Mouse (Mus musculus): ENCODE data around the gene Csk.

The Csk gene

DNA sequence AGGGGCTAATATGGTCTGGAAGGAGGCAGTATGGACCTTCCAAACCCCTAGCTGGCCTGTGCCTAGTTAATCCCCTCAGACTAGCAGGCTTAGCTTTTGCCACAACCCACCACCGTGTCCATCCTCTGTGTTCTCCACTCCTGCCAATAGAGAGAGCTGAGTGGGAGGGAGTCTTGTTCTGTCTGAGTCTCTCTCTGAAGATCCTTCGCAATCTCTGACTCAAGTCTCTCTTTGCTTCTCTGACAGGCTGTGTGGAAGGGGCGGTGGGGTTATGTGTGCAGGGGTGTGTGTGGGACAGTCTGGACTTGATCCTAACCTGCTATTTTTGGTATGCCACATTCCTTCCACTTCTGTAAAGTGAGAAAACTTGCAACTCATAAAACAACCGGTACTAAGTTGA is 48.6 kb downstream of the Csk start:
- no peak for DNase-seq (ENCODE audit: low spot score)

DNA sequence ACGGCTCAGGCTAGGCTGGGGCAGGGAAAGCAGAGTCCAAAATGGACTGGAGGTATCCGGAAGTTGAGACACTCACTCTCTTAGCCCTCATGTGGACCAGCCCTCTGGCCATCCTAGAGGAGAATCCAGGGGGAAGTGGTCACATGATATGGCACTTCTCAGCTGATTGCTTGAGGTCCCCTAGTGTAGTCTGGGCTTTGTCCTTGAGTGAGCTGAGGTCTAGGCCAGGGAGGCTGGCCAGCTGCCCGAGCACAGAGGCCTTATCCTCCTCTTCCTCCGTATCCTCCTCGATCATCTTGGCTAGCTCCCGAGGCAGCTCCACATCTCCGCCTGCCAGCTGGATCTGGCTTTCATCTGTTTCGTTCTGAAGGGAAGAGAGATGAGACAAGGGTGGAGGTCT is 51.3 kb downstream of the Csk start:
- peak; percentile 58 for DNase-seq (ENCODE audit: low spot score)

DNA sequence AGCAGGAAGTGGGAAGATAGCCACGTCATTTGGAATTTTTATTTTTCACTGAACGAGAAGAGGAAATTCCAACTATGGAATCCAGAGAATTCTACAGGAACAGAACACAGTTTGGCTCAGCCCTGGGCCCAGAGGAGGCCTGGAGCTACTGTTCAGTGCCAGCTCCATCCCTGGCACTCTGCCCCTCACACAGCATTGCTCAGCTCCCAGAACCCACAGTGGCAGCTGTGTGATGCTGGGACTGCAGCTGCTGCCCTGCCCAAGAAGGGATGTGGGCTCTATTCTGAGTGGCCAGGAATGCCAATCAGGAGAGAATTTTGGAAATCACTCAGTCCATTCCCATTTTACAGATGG is 52.1 kb downstream of the Csk start:
- DNase-seq (ENCODE audit: low spot score): peak; percentile 32

DNA sequence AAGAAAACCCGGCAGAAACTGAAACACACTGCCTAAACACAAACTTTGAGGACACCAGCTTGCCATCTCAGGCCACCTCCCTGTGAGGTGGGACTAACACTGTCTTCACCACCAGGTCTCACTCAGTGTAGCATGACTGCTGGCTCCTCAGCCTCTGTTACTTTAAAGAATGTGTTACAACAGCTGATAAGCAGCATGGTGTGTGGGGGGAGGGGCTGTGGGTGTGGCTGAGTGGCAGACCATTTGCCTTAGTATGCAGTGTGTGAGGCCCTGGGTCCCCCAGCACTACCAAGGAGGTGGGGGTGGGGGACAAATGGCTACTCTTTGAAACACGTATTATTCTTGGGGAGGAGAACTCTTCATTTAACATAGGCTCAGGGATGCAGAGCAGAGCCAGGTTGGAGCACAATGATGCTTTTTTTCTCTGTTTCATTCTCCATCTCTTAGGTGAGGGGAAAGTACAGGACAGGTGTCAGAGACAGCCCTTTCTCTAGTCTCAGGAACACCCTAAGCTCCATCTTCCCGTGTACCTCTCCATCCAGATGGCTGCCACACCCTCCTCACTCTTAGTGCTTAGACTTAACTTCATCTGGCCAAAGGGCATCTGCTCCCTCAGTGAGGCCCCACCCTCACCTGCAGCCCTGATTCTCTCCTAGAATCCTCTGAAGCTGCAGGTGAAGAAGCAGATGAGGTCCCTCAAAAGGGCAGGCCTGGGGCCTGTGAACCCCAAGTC is 52.6 kb downstream of the Csk start:
- DNase-seq (ENCODE audit: low spot score): no peak

DNA sequence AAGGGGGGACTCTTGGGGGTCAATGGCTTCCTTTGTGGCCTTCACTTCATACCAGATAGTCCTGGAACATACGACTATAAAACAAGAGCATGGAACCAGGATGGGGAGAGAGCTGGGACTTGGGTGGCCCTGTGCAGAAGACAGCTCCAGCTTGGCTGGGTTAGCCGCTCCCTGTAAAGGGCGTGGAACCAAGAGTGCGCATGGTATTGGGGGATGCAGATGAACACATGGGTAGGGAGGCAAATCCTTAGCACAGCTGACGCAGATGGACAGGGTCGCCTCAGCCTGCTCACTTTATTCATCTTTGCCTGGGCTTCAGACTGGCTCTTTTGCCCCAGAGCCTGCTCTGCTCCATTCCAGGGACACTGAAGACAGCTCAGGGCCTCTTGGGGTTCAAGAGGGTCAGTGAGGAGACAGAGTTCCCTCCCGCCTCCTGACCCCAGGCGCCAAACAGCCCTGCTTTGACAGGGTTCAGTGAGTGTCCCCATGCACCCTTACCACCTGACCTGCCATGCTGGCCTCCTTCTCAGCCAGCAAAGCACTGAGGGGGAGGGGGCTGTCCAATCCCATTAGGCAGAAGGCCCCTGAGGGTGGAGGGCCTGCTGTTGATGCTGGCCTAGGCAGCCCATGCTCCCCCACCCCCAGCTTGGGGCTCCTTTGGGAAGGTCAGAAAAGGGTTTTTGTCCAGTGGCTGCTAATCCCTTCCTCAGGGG is 54.4 kb downstream of the Csk start:
- DNase-seq (ENCODE audit: low spot score): no peak

DNA sequence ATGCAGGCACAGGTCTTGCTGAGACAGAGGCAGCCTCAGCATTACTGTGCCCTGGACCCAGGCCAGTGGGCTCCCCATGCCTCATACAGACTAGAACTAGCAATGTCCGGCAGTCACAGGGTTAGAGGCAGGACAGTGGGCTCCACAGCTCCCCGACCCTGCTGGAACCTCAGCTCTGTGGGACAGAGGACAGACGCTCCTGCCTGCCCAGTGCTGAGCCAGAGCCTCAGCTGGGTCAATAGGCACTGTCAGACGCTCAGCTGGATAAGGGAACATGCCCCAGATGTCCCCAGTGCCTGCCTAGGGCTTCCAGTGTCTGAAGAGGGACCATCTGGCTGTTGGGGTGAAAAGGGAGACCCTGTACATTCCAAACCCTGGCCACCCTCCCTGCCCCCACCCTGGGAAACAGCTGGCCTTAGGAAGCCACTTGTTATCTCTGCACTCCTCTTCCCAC is 55.5 kb downstream of the Csk start:
- DNase-seq (ENCODE audit: low spot score): no peak

DNA sequence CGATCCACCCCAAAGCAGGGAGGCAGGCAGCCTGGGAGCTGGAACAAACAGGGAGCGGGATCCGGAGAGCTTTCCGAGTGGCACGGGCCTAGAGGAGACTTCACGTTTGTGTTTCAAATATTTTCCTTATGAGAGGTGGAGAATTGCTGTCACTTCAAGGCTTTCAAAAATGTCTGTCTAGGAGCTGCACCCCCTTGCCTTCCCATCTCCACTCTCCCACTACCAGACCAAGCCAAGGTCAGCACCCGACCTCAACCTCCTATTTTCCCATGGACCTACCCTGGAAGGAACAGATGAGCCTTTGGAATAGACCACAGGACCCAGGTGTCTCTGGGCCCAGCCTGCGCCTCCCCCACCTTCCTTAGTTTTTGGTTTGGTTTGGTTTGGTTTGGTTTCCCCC is 56.2 kb downstream of the Csk start:
- no peak for DNase-seq (ENCODE audit: low spot score)

DNA sequence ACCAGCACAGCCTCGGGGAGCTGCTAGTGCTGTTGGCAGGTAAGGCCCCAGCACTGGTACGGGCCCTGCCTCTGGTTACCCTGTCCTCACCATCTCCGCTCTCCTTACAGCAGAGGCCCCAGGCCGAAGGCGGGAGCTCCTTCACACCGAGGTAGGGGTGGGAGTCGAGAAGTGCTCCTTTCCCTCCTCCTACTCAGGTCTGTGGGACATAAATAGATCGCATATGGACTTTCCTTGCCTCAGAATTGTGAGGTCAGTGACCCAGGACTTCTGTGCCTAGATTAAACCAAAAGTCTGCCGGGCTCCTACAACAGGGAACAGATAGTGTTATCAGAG is 59.3 kb downstream of the Csk start:
- no peak for DNase-seq (ENCODE audit: low spot score)

DNA sequence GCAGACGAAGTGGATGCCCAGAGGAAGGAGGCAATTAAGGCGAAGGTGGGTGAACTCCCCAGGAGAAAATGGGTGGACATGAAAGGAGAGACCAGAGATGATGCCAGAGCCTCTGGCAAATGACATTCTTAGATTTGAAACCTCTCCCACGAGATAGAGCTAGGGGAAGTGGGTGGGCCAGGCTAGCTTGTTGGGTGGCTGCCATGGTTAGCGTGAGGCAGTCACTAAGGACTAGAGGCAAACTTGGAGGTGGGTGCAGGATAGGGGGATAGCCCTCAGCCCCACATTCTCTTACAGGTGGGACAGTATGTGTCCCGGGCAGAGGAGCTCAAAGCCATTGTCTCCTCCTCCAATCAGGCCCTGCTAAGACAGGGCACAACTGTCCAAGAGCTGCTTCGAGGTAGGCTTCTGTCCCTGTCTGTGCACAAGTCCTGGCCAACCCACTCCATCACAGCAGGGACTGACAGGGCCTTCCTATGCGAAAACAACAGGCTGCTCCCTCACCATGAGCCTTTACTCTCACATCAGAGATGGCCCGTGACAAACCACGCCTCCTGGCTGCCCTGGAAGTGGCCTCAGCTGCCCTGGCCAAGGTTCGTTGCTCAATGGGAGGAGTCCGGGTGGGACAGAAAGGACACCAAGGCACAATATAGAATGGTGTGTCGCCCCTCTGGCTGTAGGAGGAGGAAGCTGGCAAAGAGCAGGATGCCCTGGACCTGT is 59.8 kb downstream of the Csk start:
- no peak for DNase-seq (ENCODE audit: low spot score)

DNA sequence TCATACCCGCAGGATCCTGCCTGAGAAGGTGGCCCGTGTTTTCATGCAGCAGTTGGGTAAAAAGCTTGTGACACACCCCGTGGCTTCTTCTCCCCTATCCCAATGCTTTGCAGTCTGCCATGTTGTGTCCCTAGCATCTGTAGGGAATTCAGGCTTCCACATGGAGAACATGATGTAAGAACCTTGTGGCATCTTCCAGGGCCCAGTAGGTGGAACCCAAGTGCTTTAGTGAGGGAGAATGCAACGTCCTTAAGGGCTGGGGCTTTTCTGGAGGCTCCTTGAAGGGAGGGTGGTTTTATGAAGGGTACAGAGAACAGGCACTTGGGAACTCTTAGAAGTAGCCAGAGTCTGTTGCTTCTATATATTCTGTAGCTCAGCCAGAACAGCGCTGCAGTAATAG is 62.7 kb downstream of the Csk start:
- peak; percentile 66 for DNase-seq (ENCODE audit: low spot score)

DNA sequence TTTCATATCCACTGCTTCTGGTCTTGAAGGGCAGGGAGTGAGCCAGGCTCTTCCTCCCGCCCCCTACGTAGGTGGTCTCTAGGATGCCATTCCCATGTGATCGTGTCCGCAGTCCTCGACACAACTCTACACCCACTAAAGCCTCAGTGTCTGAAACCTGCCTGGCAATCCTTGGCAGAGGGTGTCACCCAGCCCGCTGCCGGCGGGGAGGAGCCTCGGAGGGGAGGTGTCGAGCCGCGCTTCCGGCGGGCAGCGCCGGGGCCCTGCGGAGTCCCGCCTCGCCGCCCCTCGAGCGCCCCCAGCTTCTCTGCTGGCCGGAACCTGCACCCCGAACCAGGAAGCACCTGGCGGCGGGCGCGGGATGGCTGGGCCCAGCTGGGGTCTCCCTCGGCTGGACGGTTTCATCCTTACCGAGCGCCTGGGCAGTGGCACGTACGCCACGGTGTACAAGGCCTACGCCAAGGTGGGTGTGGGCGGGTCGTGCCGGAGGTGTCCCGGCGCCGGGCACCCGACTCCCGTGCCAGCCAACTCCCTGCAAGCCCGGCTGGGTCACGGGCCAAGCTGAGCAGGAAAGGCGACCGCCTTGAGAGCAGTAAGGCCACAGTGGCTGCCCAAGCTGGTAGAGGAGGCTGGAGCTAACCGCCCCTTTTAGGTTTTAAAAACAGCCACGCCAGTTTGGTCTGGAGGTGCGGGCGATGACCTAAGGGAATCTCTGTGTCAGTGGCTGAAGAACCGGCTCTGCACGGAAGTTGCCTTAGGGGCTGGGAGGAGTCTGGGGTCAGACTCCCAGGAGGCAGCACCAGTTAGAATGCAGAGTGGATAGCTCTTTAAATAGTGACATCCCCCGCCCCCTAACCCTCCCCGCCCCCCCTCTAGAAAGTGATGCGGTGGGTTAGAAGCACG is 64.0 kb downstream of the Csk start, which contains the start of gene Ulk3:
TSS of gene Ulk3 (plus strand) at position 229 of the 903 bp plus-strand sequence.
- peak; percentile 79 for DNase-seq (ENCODE audit: low spot score)

DNA sequence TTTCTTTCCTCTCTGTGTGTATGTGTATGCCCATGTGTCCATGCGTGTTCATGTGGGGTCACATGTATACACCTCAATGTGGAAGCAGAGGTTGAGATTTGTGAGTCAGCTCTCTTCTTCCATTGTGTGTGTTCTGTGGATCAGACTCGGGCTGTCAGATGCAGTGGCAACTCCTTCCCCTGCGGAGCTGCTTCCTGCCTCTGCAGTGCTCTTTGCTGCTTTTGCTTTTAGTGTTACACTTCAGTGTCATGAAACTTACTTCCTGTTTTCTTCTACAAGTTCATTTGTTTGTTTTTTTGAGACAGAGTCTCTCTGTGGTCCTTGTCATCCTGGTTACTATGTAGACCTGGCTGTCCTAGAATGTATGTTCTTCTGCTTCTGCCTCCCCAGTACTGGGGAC is 68.4 kb downstream of the Csk start:
- DNase-seq (ENCODE audit: low spot score): no peak

DNA sequence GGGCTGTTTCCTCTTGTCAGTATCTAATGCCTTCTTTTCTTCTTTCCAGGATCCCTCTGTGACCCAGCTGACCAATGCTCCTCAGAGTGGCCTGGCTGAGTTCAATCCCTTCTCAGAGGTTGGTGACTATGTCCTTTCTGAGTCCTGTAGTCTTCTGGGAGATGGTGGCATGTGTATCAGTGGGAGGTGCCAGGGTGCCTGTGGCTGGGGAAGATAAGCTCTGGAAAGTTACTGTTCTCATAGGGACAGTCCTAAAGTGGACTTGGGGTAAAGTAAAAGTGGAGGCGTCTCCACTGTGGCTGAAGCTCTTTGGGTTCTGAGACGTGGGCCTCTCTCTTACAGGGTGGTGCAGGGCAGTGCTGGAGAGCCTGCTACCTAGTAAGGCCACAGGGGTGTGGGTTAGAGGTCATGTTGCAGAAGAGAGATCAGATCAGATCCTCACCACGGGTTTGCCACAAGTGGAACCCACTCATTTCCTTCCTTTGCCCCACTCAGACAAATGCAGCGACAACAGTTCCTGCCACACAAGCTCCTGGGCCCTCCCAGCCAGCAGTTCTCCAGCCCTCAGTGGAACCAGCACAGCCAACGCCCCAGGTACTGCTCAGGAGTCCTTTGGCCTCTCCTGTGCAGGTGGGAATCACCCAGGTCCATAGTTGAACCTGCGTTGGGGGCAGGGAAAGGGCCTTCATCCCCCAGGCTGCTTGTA is 76.1 kb downstream of the Csk start:
- DNase-seq (ENCODE audit: low spot score): no peak

Measured in MN1 (cell line).